8 mouse cellular contexts compared by ENCODE assay signal in genomic region chr16:55967221-55967620, GRCm38 (mm10). TPM values are rescaled to one million over a fixed set of nuclear protein-coding genes. Genes with fewer than 3 reads are reported as not detected.
A peak's percentile ranks its signal among the peaks of the same experiment; 100 is the strongest.
DNase-seq lines count a peak whose midpoint lies in the region; ATAC-seq and TF ChIP-seq lines count a peak whose summit lies in the region.

No protein-coding gene starts in this region.

- peaks cover 6% of the 10 kb centered on the region for H3K4me1 ChIP-seq in forebrain, embryonic 14.5 days (ENCODE audit: control insufficient read depth, insufficient read depth, low read length)
- H3K4me1 ChIP-seq in liver, embryonic 13.5 days (replicated peaks) = peaks cover 60% of the 10 kb centered on the region

- peaks cover 38% of the 10 kb centered on the region for H3K36me3 ChIP-seq in forebrain, embryonic 14.5 days (ENCODE audit: control insufficient read depth, insufficient read depth, low read length)
- peaks cover 46% of the 10 kb centered on the region for H3K36me3 ChIP-seq in liver, embryonic 13.5 days

- no peaks in the 10 kb centered on the region for H3K27me3 ChIP-seq in forebrain, embryonic 14.5 days (replicated peaks; ENCODE audit: control insufficient read depth, insufficient read depth, low read length)
- no peaks in the 10 kb centered on the region for H3K27me3 ChIP-seq in liver, embryonic 13.5 days

- H3K4me2 ChIP-seq in forebrain, embryonic 14.5 days (ENCODE audit: low read length) = peak overlapping the region; percentile 91
- peak overlapping the region; percentile 92 for H3K4me2 ChIP-seq in liver, embryonic 13.5 days

- peak overlapping the region; percentile 83 for H3K4me3 ChIP-seq in gastrocnemius, adult 2 months
- peak overlapping the region; percentile 89 for H3K4me3 ChIP-seq in forebrain, embryonic 14.5 days (ENCODE audit: low read depth, low read length)
- peak overlapping the region; percentile 86 for H3K4me3 ChIP-seq in liver, embryonic 13.5 days (replicated peaks)

- peak overlapping the region; percentile 91 for H3K27ac ChIP-seq in gastrocnemius, adult 2 months
- H3K27ac ChIP-seq in forebrain, embryonic 14.5 days (ENCODE audit: low read depth, low read length) = no peak overlapping the region
- H3K27ac ChIP-seq in liver, embryonic 13.5 days = peak overlapping the region; percentile 82

- no peaks in the 10 kb centered on the region for H3K9me3 ChIP-seq in forebrain, embryonic 14.5 days (replicated peaks; ENCODE audit: control insufficient read depth, low read length)
- no peaks in the 10 kb centered on the region for H3K9me3 ChIP-seq in liver, embryonic 13.5 days (replicated peaks)

- no peak for DNase-seq in gastrocnemius, adult 2 months
- DNase-seq in gastrocnemius, postnatal 4 days (ENCODE audit: low spot score in 2 of 2) = no peak
- peak; percentile 34 for DNase-seq in A20 (ENCODE audit: low read depth, low spot score)
- no peak for DNase-seq in forebrain, embryonic 14.5 days (ENCODE audit: low spot score)
- DNase-seq in liver, embryonic 13.5 days = no peak
- no peak for DNase-seq in left cerebral cortex, postnatal 14 days (ENCODE audit: low spot score in 2 of 2)
- DNase-seq in B cell, adult 2 months = no peak

- no peak for ATAC-seq in forebrain, embryonic 14.5 days
- ATAC-seq in liver, embryonic 13.5 days (ENCODE audit: low read depth) = no peak
- ATAC-seq in granulocyte monocyte progenitor cell, adult 5-6 weeks (replicated peaks; ENCODE audit: poor library complexity, severe bottlenecking) = no peak

- no peak for TF ChIP-seq CTCF in gastrocnemius, adult 2 months (IDR thresholded peaks at IDR 0.05)

- WGBS in forebrain, embryonic 14.5 days = 14% methylated on average over 1 of the region's 1 CpGs
- 10% methylated on average over 1 of the region's 1 CpGs for WGBS in liver, embryonic 13.5 days (ENCODE audit: insufficient replicate concordance)

- intact Hi-C loops in gastrocnemius, adult 2 months (cut with DNase I) = no loop called here
- intact Hi-C loops in left cerebral cortex, postnatal 14 days (cut with DNase I) = no loop called here

- H3K9ac ChIP-seq in forebrain, embryonic 14.5 days (ENCODE audit: low read length) = peak overlapping the region; percentile 93
- H3K9ac ChIP-seq in liver, embryonic 13.5 days = peak overlapping the region; percentile 91

RNA-seq across cellular contexts. Expression of gene Rpl24, which starts 1.1 kb away (rescaled TPM):
- 100 to 1,000 TPM; 585 to 675 TPM for total RNA-seq in gastrocnemius, adult 2 months (2021)
- total RNA-seq in gastrocnemius, postnatal 4 days (2021) = 100 to 1,000 TPM; 945 to 977 TPM
- polyA plus RNA-seq in forebrain, embryonic 14.5 days (2014; fragmentation: Nextera tagmentation; extraction: Ambion mirVana) = 630 and 738 TPM in 2 replicates
- polyA plus RNA-seq in liver, embryonic 13.5 days (2015; fragmentation: Nextera tagmentation; extraction: Ambion mirVana) = 547 and 605 TPM in 2 replicates
- total RNA-seq in granulocyte monocyte progenitor cell, adult 5-6 weeks (2014; fragmentation: Nextera tagmentation) = 1,672 and 1,793 TPM in 2 replicates
- total RNA-seq in granulocyte monocyte progenitor cell, adult 5-6 weeks (2017) = 1,306 and 1,376 TPM in 2 replicates
- total RNA-seq in left cerebral cortex, postnatal 14 days (2021) = 100 to 1,000 TPM; 333 to 350 TPM

RNA-seq across cellular contexts. Expression of gene Zbtb11, which starts 6.5 kb away (rescaled TPM):
- total RNA-seq in gastrocnemius, adult 2 months (2021) = 10 to 100 TPM; 12.4 to 13.0 TPM
- total RNA-seq in gastrocnemius, postnatal 4 days (2021) = 10 to 100 TPM in 1 of 2 experiments, 1 to 10 TPM in 1; 9.5 to 11.5 TPM
- polyA plus RNA-seq in forebrain, embryonic 14.5 days (2014; fragmentation: Nextera tagmentation; extraction: Ambion mirVana) = 15.0 and 20.3 TPM in 2 replicates
- polyA plus RNA-seq in liver, embryonic 13.5 days (2015; fragmentation: Nextera tagmentation; extraction: Ambion mirVana) = 10.9 and 13.1 TPM in 2 replicates
- total RNA-seq in granulocyte monocyte progenitor cell, adult 5-6 weeks (2014; fragmentation: Nextera tagmentation) = 28.3 and 30.6 TPM in 2 replicates
- 41.1 and 48.1 TPM in 2 replicates for total RNA-seq in granulocyte monocyte progenitor cell, adult 5-6 weeks (2017)
- 10 to 100 TPM; 36.4 to 36.7 TPM for total RNA-seq in left cerebral cortex, postnatal 14 days (2021)

RNA-seq across cellular contexts. Expression of gene Cep97, which starts 32.6 kb away (rescaled TPM):
- total RNA-seq in gastrocnemius, adult 2 months (2021) = 1 to 10 TPM; 5.8 to 6.3 TPM
- total RNA-seq in gastrocnemius, postnatal 4 days (2021) = 1 to 10 TPM; 5.4 to 7.9 TPM
- polyA plus RNA-seq in forebrain, embryonic 14.5 days (2014; fragmentation: Nextera tagmentation; extraction: Ambion mirVana) = 15.8 and 19.4 TPM in 2 replicates
- 5.7 and 6.5 TPM in 2 replicates for polyA plus RNA-seq in liver, embryonic 13.5 days (2015; fragmentation: Nextera tagmentation; extraction: Ambion mirVana)
- total RNA-seq in granulocyte monocyte progenitor cell, adult 5-6 weeks (2014; fragmentation: Nextera tagmentation) = 15.2 and 16.5 TPM in 2 replicates
- total RNA-seq in granulocyte monocyte progenitor cell, adult 5-6 weeks (2017) = 17.0 and 25.5 TPM in 2 replicates
- 1 to 10 TPM; 9.1 to 10.0 TPM for total RNA-seq in left cerebral cortex, postnatal 14 days (2021)
